Mouse (Mus musculus) megakaryocyte progenitor cell, adult 5-6 weeks (primary cell): ENCODE results near the gene Sh3bgrl2. TPM values are rescaled to one million over a fixed set of nuclear protein-coding genes. Genes with fewer than 3 reads are reported as not detected.

Experiments used
- ATAC-seq: replicated peaks from 2 replicates; pipeline ENCODE4 v1.8.0; 2016; ENCODE audit warnings: mild to moderate bottlenecking, moderate TSS enrichment, inconsistent platforms; ENCODE audit not compliant: poor library complexity
- total RNA-seq, 2 experiments: library from RNA; stranded (forward) in 1 of 2; stranded (reverse) in 1 of 2; fragments of 157-497, 149-512 nt in 1 of 2; fragments of 200-1000 nt in 1 of 2; gene quantifications; 2 replicates each; pipeline versions ENCODE4 v1.2.3 to v1.2.4; 2015 to 2017

Gene Sh3bgrl2
- total RNA-seq, 2 experiments from 2014 or later: under 0.01 to 0.49 TPM

- no peak for ATAC-seq
Observed at GRCm38 (mm10) chr9:83624193-83624592, 76.1 kb downstream of the Sh3bgrl2 start.

- no peak for ATAC-seq
Observed at GRCm38 (mm10) chr9:83625085-83625484, 77.0 kb downstream of the Sh3bgrl2 start.

GRCm38 (mm10) chr9:83628669-83629612 is 80.8 kb downstream of the Sh3bgrl2 start:
- no peak for ATAC-seq

GRCm38 (mm10) chr9:83630341-83630740 is 82.2 kb downstream of the Sh3bgrl2 start:
- ATAC-seq: peak; percentile 39; the same call in 1 of the 2 replicates

GRCm38 (mm10) chr9:83631920-83632319 is 83.8 kb downstream of the Sh3bgrl2 start:
- no peak for ATAC-seq

GRCm38 (mm10) chr9:83634703-83635102 is 86.6 kb downstream of the Sh3bgrl2 start:
- no peak for ATAC-seq

- ATAC-seq: no peak
Observed at GRCm38 (mm10) chr9:83635997-83636396, 87.9 kb downstream of the Sh3bgrl2 start.

GRCm38 (mm10) chr9:83643139-83643538 is 95.0 kb downstream of the Sh3bgrl2 start:
- ATAC-seq: no peak

- ATAC-seq: no peak
Observed at GRCm38 (mm10) chr9:83643833-83644232, 95.7 kb downstream of the Sh3bgrl2 start.

GRCm38 (mm10) chr9:83646215-83646614 is 98.1 kb downstream of the Sh3bgrl2 start:
- no peak for ATAC-seq

- ATAC-seq: no peak
Observed at GRCm38 (mm10) chr9:83646691-83647090, 98.6 kb downstream of the Sh3bgrl2 start.

- ATAC-seq: no peak
Observed at GRCm38 (mm10) chr9:83647919-83648705, 100.0 kb downstream of the Sh3bgrl2 start.

GRCm38 (mm10) chr9:83648733-83649132 is 100.6 kb downstream of the Sh3bgrl2 start:
- ATAC-seq: no peak

- no peak for ATAC-seq
Observed at GRCm38 (mm10) chr9:83652015-83652414, 103.9 kb downstream of the Sh3bgrl2 start.

GRCm38 (mm10) chr9:83652590-83653172 is 104.6 kb downstream of the Sh3bgrl2 start:
- ATAC-seq: peak; percentile 96

GRCm38 (mm10) chr9:83654601-83655000 is 106.5 kb downstream of the Sh3bgrl2 start:
- no peak for ATAC-seq

GRCm38 (mm10) chr9:83656960-83657651 is 109.0 kb downstream of the Sh3bgrl2 start:
- no peak for ATAC-seq

GRCm38 (mm10) chr9:83657652-83658002 is 109.5 kb downstream of the Sh3bgrl2 start:
- no peak for ATAC-seq

- no peak for ATAC-seq
Observed at GRCm38 (mm10) chr9:83659081-83659480, 111.0 kb downstream of the Sh3bgrl2 start.

GRCm38 (mm10) chr9:83661811-83662210 is 113.7 kb downstream of the Sh3bgrl2 start:
- no peak for ATAC-seq
